Mouse (Mus musculus) naive thymus-derived CD4-positive, alpha-beta T cell, adult 5 months (primary cell): ENCODE data around the gene Flii. TPM values are rescaled to one million over a fixed set of nuclear protein-coding genes. Genes with fewer than 3 reads are reported as not detected.

Experiments
- polyA plus RNA-seq: library from polyadenylated mRNA; unstranded; fragments of 100-300 nt; shearing (Covaris generic); gene quantifications from one replicate; pipeline ENCODE4 v1.2.1, GENCODE M21; 2017

Gene Flii
- 144 TPM for polyA plus RNA-seq

DNA sequence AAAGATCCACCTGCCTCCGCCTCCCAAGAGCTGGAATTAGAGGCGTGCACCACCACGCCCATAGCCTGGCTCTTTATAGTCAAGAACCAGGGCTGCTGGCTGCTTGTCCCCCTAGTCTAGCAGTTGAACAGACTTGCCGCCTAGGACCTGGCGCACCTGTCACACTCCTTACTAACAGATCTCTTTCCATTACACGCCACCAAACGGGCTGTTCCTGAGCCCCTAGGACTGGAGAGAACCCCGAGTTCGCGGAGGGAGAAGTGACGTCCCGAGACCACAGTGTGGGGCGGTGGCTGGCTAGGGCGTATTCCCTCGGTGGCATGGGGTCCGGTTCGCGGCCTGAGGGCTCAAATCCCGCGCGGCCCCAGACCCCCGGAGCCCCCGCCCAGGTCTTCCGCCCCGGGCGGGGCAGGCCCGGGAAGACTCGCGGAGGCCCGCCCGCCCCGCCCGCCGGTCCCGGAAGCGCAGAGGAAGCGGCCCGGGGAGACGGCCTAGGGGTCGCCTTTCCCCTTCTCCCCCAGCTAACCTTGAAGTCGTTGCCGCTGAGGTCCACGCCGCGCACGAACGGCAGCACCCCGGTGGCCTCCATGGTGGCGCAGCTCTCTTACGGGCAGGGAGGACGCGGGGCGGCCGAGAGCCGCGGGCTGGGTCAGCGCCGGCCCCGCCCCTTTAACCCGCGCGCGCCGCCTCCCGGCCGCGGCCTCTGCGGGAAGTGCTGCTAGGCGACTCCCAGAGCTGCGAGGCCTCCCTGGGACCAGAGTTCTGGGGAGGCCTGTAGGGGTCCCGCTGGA is at the start of gene Flii:
TSS of gene Flii (minus strand) at position 663 of the 791 bp plus-strand sequence.

DNA sequence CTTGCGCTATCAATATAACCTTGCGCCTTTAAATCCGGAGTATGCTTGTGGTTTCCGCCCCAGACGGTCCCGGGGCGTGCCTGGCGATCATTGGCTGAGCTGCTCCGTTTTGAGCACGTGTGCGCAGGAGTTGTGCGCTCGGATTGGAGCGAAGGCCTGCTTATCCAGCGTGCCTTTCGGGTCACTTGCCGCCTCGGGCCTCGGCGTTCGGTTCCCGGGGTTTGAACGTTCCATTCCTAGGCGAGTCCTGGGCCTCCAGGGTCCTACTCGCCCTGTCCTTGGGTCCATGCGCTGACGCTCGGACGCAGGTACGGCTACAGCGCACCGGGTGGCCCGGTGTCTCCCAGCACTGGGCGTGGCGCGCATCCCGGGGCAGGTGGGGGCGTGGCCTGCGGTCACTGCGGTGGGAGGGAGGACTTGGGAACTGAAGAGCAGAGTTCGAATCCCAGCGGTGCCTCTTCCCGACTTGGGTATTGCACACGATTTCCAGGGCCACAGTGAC is 1.2 kb upstream of the Flii start, which contains the start of gene Mief2:
TSS of gene Mief2 (plus strand) at position 139 of the 502 bp plus-strand sequence.

DNA sequence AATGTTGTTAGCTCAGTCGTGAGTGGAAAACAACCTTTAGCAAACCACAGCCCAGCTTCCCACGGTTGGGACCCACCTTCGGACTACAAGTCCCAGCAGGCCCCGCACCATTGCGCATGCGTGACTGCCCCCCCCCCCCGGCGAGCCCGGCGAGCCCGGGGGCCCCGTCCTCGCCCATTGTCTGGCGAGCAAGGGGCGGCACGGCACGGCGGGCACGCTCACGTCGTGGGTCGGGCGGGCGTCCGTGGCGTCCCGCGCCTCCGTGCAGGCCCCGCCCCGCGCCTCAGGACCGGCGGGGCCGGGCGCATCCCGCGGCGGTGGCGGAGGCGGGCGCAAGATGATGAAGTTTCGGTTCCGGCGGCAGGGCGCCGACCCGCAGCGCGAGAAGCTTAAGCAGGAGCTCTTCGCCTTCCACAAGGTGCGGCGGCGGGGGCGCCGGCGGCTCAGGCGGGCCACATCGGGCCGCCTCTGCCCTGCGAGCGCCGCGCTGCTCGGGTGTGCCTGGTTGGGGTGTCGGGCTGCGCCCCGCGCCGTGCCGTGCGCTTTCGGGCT is 27.5 kb downstream of the Flii start, which contains the start of gene Llgl1:
TSS of gene Llgl1 (plus strand) at position 200 of the 552 bp plus-strand sequence.

Other genes with a start within 250 kb of the Flii start
- 51.4 TPM for gene Alkbh5, start 190.9 kb downstream of the Flii start, polyA plus RNA-seq
- 41.7 TPM for gene Llgl1, start 27.5 kb downstream of the Flii start, polyA plus RNA-seq
- gene Mief2, start 1.1 kb upstream of the Flii start, polyA plus RNA-seq = 12.9 TPM
- 27.6 TPM for gene Top3a, start 50.1 kb upstream of the Flii start, polyA plus RNA-seq
- gene Smcr8, start 50.3 kb upstream of the Flii start, polyA plus RNA-seq = 12.3 TPM
- gene Shmt1, start 84.5 kb upstream of the Flii start, polyA plus RNA-seq = 12.9 TPM
- gene Dhrs7b, start 103.4 kb upstream of the Flii start, polyA plus RNA-seq = 22.6 TPM
- gene Tmem11, start 152.0 kb upstream of the Flii start, polyA plus RNA-seq = 56.7 TPM
- 6.5 TPM for gene Natd1, start 187.5 kb upstream of the Flii start, polyA plus RNA-seq
- 56.8 TPM for gene Map2k3, start 204.8 kb upstream of the Flii start, polyA plus RNA-seq